Mouse (Mus musculus): ENCODE data around the gene Cdc123. TPM values are rescaled to one million over a fixed set of nuclear protein-coding genes. Genes with fewer than 3 reads are reported as not detected.

Gene Cdc123
- polyA plus RNA-seq (2012; rRNA removed), result 11.8 and 18.4 TPM in 2 replicates

GRCm38 (mm10) chr2:5844873-5845631, at the start of gene Cdc123, which contains the start of gene Nudt5:
Gene Cdc123 (minus strand): TSS chr2:5845164.
Gene Nudt5 (plus strand): TSS chr2:5845019.

GRCm38 (mm10) chr2:5862834-5863233, 17.9 kb upstream of the Cdc123 start, which contains the start of gene Gm13199:
Gene Gm13199 (minus strand): TSS chr2:5862934.

Other genes starting within 250 kb of the Cdc123 start
- 1.9 and 3.5 TPM in 2 replicates for gene Camk1d, start 130.6 kb downstream of the Cdc123 start, polyA plus RNA-seq (2012; rRNA removed)
- gene Nudt5, start 145 bp downstream of the Cdc123 start, polyA plus RNA-seq (2012; rRNA removed), result 2.4 and 2.6 TPM in 2 replicates
- gene Gm13199, start 17.8 kb upstream of the Cdc123 start, polyA plus RNA-seq (2012; rRNA removed), result 0.51 and 1.7 TPM in 2 replicates
- 3.5 and 6.9 TPM in 2 replicates for gene Sec61a2, start 50.3 kb upstream of the Cdc123 start, polyA plus RNA-seq (2012; rRNA removed)
- gene Dhtkd1, start 97.6 kb upstream of the Cdc123 start, polyA plus RNA-seq (2012; rRNA removed), result 0.31 and 0.35 TPM in 2 replicates
- gene Upf2, start 106.3 kb upstream of the Cdc123 start, polyA plus RNA-seq (2012; rRNA removed), result 0.28 and 0.32 TPM in 2 replicates

All from stomach, adult 2 months (tissue).